Mouse (Mus musculus) G1E (cell line): ENCODE results near the gene Ugp2. TPM values are rescaled to one million over a fixed set of nuclear protein-coding genes. Genes with fewer than 3 reads are reported as not detected.
"Not testable (repeated sequence)": the region's sequence is repeated elsewhere in the genome, so short reads cannot be mapped to it uniquely, and the experiment has no call there.

Experiments
- ATAC-seq: 2 replicates; pipeline ENCODE4 v1.8.0; 2016; ENCODE audit warnings: mild to moderate bottlenecking; ENCODE audit not compliant: insufficient number of reproducible peaks, poor library complexity, low FRiP score, severe bottlenecking; ENCODE audit errors: extremely low read depth
- DNase-seq: peaks from one replicate; pipeline ENCODE4 v3.0.0; 2012; ENCODE audit warnings: low spot score
- H3K27me3 ChIP-seq: 2 replicates; pipeline ENCODE4 v1.6.1; 2012; ENCODE audit warnings: mild to moderate bottlenecking, low read length, inconsistent platforms; ENCODE audit not compliant: insufficient read depth
- H3K36me3 ChIP-seq: replicated peaks from 2 replicates; pipeline ENCODE3; 2012; ENCODE audit warnings: mild to moderate bottlenecking, inconsistent platforms
- H3K4me1 ChIP-seq: 2 replicates; pipeline ENCODE4 v1.6.1; 2012; ENCODE audit warnings: low read depth, low read length, inconsistent platforms, mixed read lengths; ENCODE audit not compliant: insufficient read depth
- H3K4me3 ChIP-seq: 2 replicates; pipeline ENCODE4 v1.5.1; 2012; ENCODE audit warnings: low read depth, mild to moderate bottlenecking, inconsistent platforms, low read length, moderate library complexity, mixed read lengths
- H3K9me3 ChIP-seq: replicated peaks from 2 replicates; pipeline ENCODE4 v1.6.1; 2012; ENCODE audit warnings: inconsistent platforms
- CTCF ChIP-seq: IDR thresholded peaks from 2 replicates; pipeline ENCODE4 v1.5.1; 2012; ENCODE audit warnings: low read depth, low read length, inconsistent platforms, mixed read lengths
- GATA1 ChIP-seq: IDR thresholded peaks from 2 replicates; pipeline ENCODE4 v1.6.1; 2012; ENCODE audit warnings: borderline replicate concordance, low read length, inconsistent platforms, mixed read lengths
- GATA2 ChIP-seq: IDR thresholded peaks from 2 replicates; pipeline ENCODE4 v1.6.1; 2012; ENCODE audit warnings: low read depth, low read length, inconsistent platforms, borderline replicate concordance
- POLR2AphosphoS5 ChIP-seq: IDR thresholded peaks from 2 replicates; pipeline ENCODE4 v1.6.1; 2012; ENCODE audit warnings: low read depth, low read length, inconsistent platforms; ENCODE audit not compliant: insufficient replicate concordance
- TAL1 ChIP-seq: conservative IDR thresholded peaks from 2 replicates; pipeline ENCODE4 v1.6.1; 2012; ENCODE audit warnings: low read depth, low read length, inconsistent platforms, mixed read lengths
- polyA plus RNA-seq: library from polyadenylated mRNA; stranded (reverse); fragments of >175 nt; gene quantifications from 2 replicates; pipeline ENCODE4 v1.2.3, GENCODE M21; 2012
- total RNA-seq, 2 experiments: library from RNA; stranded (forward) in 1 of 2; stranded (reverse) in 1 of 2; fragments of 200-1000 nt in 1 of 2; fragments of >200 nt in 1 of 2; fragmentation: Nextera tagmentation in 1 of 2; gene quantifications; 2 replicates each; pipeline ENCODE4 v1.2.3; 2014 to 2017

Ugp2 gene
- total and polyA plus RNA-seq, 3 experiments: 2.5 to 38.4 (median 17.7) TPM

DNA sequence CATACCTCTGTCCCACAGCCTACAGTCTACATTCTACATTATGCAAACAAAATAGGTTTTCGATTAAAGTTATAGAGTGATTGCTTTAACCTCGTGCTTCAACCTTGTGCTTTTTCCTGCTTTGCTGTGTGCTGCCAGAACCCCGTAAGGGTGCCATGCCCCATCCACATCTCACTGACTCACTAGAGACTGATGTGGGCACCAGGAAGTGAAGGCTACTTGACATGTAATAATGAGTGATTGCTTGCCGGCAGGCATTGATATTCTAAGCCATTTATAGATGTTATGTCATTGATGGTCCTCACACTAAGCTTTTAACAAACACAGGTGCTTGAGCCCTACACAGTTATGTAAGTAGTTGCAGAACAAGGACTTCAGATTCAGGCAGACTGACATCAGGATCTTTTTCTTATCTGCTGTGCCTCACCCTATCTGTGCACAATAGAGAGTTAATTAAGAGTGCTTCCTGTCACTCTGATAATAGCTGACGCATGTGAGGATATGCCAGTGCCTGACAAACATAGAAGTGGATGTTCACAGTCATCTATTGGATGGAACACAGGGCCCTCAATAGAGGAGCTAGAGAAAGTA is 63.8 kb downstream of the Ugp2 start:
- Histone ChIP-seq H3K9me3 (no peaks in the 10 kb centered on the region), H3K4me3 (no peak overlapping the region), H3K36me3 (peaks cover 66% of the 10 kb centered on the region), H3K4me1 (peaks cover 2% of the 10 kb centered on the region; the same call in 1 of the 2 replicates), H3K27me3 (no peaks in the 10 kb centered on the region)
- TF ChIP-seq CTCF (no peak), GATA1 (no peak), GATA2 (no peak), TAL1 (no peak), POLR2AphosphoS5 (no peak)
- ATAC-seq (peak; percentile 83), DNase-seq (no peak)

DNA sequence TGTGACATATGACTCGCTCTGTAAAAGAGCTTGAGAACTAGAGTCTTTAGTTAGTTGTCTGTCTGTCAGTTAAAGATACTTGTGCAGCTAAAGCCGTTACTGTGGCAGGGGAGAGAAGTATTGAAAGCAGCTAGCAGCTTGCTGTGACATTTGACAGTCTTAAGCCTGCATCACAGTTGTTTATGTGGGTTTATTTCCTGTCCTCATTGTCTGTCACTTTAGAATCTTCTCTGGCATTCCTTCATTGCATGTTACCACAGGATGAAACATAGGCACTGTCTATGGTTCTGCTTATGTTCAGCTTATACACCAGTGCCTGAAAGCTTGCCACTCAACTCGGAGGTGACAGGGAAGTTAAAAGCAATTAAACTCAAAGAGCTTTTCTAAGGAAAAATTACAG is 67.4 kb downstream of the Ugp2 start:
- DNase-seq (no peak), ATAC-seq (no peak)
- Histone ChIP-seq H3K4me3 (no peak overlapping the region), H3K9me3 (no peaks in the 10 kb centered on the region), H3K27me3 (no peaks in the 10 kb centered on the region), H3K36me3 (peaks cover 67% of the 10 kb centered on the region), H3K4me1 (peaks cover 4% of the 10 kb centered on the region; the same call in 1 of the 2 replicates)
- TF ChIP-seq GATA2 (no peak), POLR2AphosphoS5 (no peak), CTCF (no peak), GATA1 (no peak), TAL1 (no peak)

DNA sequence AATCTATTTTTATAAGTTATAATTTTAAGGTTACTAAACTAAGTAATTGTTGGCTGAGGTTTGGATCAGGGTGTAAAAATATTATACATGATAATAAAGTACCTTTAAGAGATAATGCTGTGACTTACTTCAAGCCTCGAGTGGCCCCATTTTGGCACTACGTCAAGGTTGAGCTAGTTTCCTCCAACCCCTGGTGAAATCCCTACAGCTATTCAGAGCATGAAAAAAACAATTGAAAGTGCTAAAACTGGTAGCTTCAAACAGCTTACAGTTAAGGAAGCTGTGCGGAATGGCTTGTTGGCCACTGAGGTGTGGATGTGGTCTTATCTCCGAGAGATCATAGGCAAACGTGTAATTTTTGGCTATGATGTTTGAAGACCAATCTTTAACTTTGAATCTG is 75.5 kb downstream of the Ugp2 start:
- Histone ChIP-seq H3K9me3 (no peaks in the 10 kb centered on the region), H3K4me1 (peaks cover 22% of the 10 kb centered on the region), H3K36me3 (peaks cover 40% of the 10 kb centered on the region), H3K4me3 (no peak overlapping the region), H3K27me3 (no peaks in the 10 kb centered on the region)
- ATAC-seq (no peak), DNase-seq (no peak)
- TF ChIP-seq GATA2 (no peak), TAL1 (no peak), POLR2AphosphoS5 (no peak), CTCF (no peak), GATA1 (no peak)

DNA sequence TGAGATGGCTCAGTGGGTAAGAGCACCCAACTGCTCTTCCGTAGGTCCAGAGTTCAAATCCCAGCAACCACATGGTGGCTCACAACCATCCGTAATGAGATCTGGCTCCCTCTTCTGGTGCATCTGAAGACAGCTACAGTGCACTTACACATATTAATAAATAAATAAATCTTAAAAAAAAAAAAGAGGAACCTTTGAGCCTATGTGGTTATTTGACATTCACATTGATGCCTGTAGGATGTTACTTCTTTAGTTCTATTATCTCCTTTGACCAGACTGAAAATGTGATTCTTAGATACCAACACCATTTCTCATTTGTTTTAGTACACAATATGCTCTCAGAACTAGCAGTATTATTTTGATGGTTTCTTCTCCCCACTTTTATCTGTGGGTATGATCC is 82.8 kb downstream of the Ugp2 start:
- Histone ChIP-seq H3K36me3 (peaks cover 37% of the 10 kb centered on the region), H3K4me1 (peaks cover 12% of the 10 kb centered on the region)
- H3K9me3 ChIP-seq, DNase-seq, H3K27me3 ChIP-seq, H3K4me3 ChIP-seq: not testable (repeated sequence)
- peak; percentile 70 for ATAC-seq

GRCm38 (mm10) chr11:21286391-21286790 is 84.6 kb downstream of the Ugp2 start:
- H3K9me3 ChIP-seq: no peaks in the 10 kb centered on the region
- H3K4me3 ChIP-seq: no peak overlapping the region
- DNase-seq (no peak), ATAC-seq (no peak)
- no peak for TF ChIP-seq CTCF
- TF ChIP-seq POLR2AphosphoS5: no peak
- no peak for TF ChIP-seq GATA1
- no peak for TF ChIP-seq GATA2
- no peak for TF ChIP-seq TAL1
- H3K36me3 ChIP-seq: peaks cover 29% of the 10 kb centered on the region
- H3K27me3 ChIP-seq: no peaks in the 10 kb centered on the region
- peaks cover 12% of the 10 kb centered on the region for H3K4me1 ChIP-seq

DNA sequence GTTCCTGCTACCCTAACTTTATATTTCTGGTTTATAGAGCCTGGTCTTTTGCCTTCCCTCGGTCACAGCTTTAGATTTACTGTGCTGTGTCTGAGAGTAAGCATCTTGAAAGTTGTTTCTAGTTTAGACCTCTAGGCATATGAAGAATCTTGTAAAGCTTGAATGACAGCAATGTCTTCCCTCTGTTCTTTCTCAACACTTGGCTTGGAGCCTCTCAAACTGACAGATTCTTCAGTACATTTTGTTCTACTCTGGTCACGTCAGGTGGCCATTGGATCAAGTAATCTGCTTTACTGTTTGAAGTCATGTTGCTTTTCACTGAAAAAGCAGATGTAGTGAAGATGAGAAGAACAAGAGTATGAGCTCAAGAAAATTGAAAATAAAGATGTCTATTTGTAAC is 94.8 kb downstream of the Ugp2 start:
- H3K9me3 ChIP-seq: no peaks in the 10 kb centered on the region
- no peak for DNase-seq
- no peak for TF ChIP-seq GATA2
- TF ChIP-seq GATA1: no peak
- TF ChIP-seq CTCF: no peak
- TF ChIP-seq POLR2AphosphoS5: no peak
- TF ChIP-seq TAL1: no peak
- no peaks in the 10 kb centered on the region for H3K27me3 ChIP-seq
- no peak overlapping the region for H3K4me3 ChIP-seq
- H3K36me3 ChIP-seq: peaks cover 50% of the 10 kb centered on the region
- H3K4me1 ChIP-seq: peaks cover 4% of the 10 kb centered on the region
- no peak for ATAC-seq

Other genes starting within 250 kb of the Ugp2 start
- 42.9 and 61.4 TPM in 2 replicates for gene Vps54, start 131.9 kb downstream of the Ugp2 start, total RNA-seq (2014; fragmentation: Nextera tagmentation)
- 55.4 and 58.4 TPM in 2 replicates for gene Vps54, start 131.9 kb downstream of the Ugp2 start, total RNA-seq (2017)
- gene Vps54, start 131.9 kb downstream of the Ugp2 start, polyA plus RNA-seq: 1.4 and 1.7 TPM in 2 replicates
- 3.9 and 5.7 TPM in 2 replicates for gene Wdpcp, start 201.0 kb upstream of the Ugp2 start, total RNA-seq (2014; fragmentation: Nextera tagmentation)
- 6.3 and 6.7 TPM in 2 replicates for gene Wdpcp, start 201.0 kb upstream of the Ugp2 start, total RNA-seq (2017)
- 0.20 and 0.21 TPM in 2 replicates for gene Wdpcp, start 201.0 kb upstream of the Ugp2 start, polyA plus RNA-seq
- 114 and 157 TPM in 2 replicates for gene Mdh1, start 201.2 kb upstream of the Ugp2 start, total RNA-seq (2014; fragmentation: Nextera tagmentation)
- 130 and 168 TPM in 2 replicates for gene Mdh1, start 201.2 kb upstream of the Ugp2 start, total RNA-seq (2017)
- 9.9 and 10.3 TPM in 2 replicates for gene Mdh1, start 201.2 kb upstream of the Ugp2 start, polyA plus RNA-seq